Mouse (Mus musculus) CH12.LX (cell line): ENCODE results near the gene Etfa.

Source experiments
- BHLHE40 ChIP-seq: IDR thresholded peaks from 2 replicates; pipeline ENCODE4 v1.6.1; 2011; ENCODE audit warnings: mild to moderate bottlenecking, low read depth, low read length, improper control_type of control experiment
- CHD2 ChIP-seq: IDR thresholded peaks from 2 replicates; pipeline ENCODE4 v1.6.1; 2011; ENCODE audit warnings: low read length, improper control_type of control experiment
- CTCF ChIP-seq, 2 experiments: IDR thresholded peaks in 1 of 2; conservative IDR thresholded peaks in 1 of 2; 2 replicates each; pipeline ENCODE4 v1.5.1; 2011 to 2012; ENCODE audit warnings: low read depth in 2 of 2, low read length in 2 of 2, improper control_type of control experiment in 1 of 2, inconsistent platforms in 1 of 2, mild to moderate bottlenecking in 1 of 2, moderate library complexity in 1 of 2
- HCFC1 ChIP-seq: IDR thresholded peaks from 2 replicates; pipeline ENCODE4 v1.6.1; 2012; ENCODE audit warnings: low read depth, mild to moderate bottlenecking, inconsistent platforms, low read length, improper control_type of control experiment
- KAT2A ChIP-seq: IDR thresholded peaks from 2 replicates; pipeline ENCODE4 v1.6.1; 2012; ENCODE audit warnings: low read length, improper control_type of control experiment, inconsistent platforms; ENCODE audit not compliant: insufficient replicate concordance
- MAZ ChIP-seq: IDR thresholded peaks from 2 replicates; pipeline ENCODE4 v1.6.1; 2012; ENCODE audit warnings: low read depth, mild to moderate bottlenecking, inconsistent platforms, low read length, improper control_type of control experiment, moderate library complexity
- POLR2A ChIP-seq: IDR thresholded peaks from 2 replicates; pipeline ENCODE4 v1.6.1; 2011; ENCODE audit warnings: low read depth, mild to moderate bottlenecking, improper control_type of control experiment, low read length
- SMC3 ChIP-seq: IDR thresholded peaks from 2 replicates; pipeline ENCODE4 v1.6.1; 2011; ENCODE audit warnings: low read depth, low read length, improper control_type of control experiment
- TCF12 ChIP-seq: IDR thresholded peaks from 2 replicates; pipeline ENCODE4 v1.6.1; 2014; ENCODE audit warnings: low read depth, mild to moderate bottlenecking, inconsistent platforms, low read length, improper control_type of control experiment
- UBTF ChIP-seq: IDR thresholded peaks from 2 replicates; pipeline ENCODE4 v1.6.1; 2012; ENCODE audit warnings: low read depth, mild to moderate bottlenecking, inconsistent platforms, low read length, improper control_type of control experiment, moderate library complexity

GRCm38 (mm10) chr9:55482116-55482515 is 29.9 kb downstream of the Etfa start:
- no peak for TF ChIP-seq HCFC1
- no peak for TF ChIP-seq CTCF (conservative IDR thresholded peaks at IDR 0.05 in 1 of 2, IDR thresholded peaks at IDR 0.05 in 1 of 2; ENCODE audit: low read depth in 2 of 2, low read length in 2 of 2)
- TF ChIP-seq UBTF: no peak
- TF ChIP-seq CHD2: no peak
- TF ChIP-seq BHLHE40: no peak
- TF ChIP-seq SMC3: no peak
- no peak for TF ChIP-seq TCF12
- TF ChIP-seq KAT2A: no peak
- no peak for TF ChIP-seq POLR2A
- no peak for TF ChIP-seq MAZ
